Mouse (Mus musculus) adrenal gland, postnatal 4 days (tissue): ENCODE data around the gene Ryr1. TPM values are rescaled to one million over a fixed set of nuclear protein-coding genes. Genes with fewer than 3 reads are reported as not detected.

Experiments
- DNase-seq, 2 experiments: peaks; one replicate each; pipeline ENCODE4 v3.0.0; 2021 to 2022; ENCODE audit warnings: low spot score in 2 of 2, mixed read lengths in 2 of 2
- total RNA-seq, 2 experiments: library from RNA; stranded (reverse); gene quantifications; 2 replicates each; pipeline ENCODE4 v1.2.3; 2021

Ryr1 gene
- total RNA-seq, 2 experiments from 2014 or later = 5.9 to 15.1 TPM

- DNase-seq = peak; percentile 57 to 67
These were observed 85.4 kb downstream of the Ryr1 start for GRCm38 (mm10) chr7:29039604-29039984.

GRCm38 (mm10) chr7:29037261-29037660, 87.7 kb downstream of the Ryr1 start:
- DNase-seq = no peak

GRCm38 (mm10) chr7:29032685-29033084, 92.3 kb downstream of the Ryr1 start:
- DNase-seq = no peak

- no peak for DNase-seq
These were observed 93.3 kb downstream of the Ryr1 start for GRCm38 (mm10) chr7:29031641-29032040.

- DNase-seq = no peak
These were observed 95.0 kb downstream of the Ryr1 start for GRCm38 (mm10) chr7:29029690-29030656.

- no peak for DNase-seq
These were observed 96.2 kb downstream of the Ryr1 start for GRCm38 (mm10) chr7:29028761-29029160.

GRCm38 (mm10) chr7:29026811-29027210, 98.2 kb downstream of the Ryr1 start:
- no peak for DNase-seq

- no peak for DNase-seq
These were observed 98.8 kb downstream of the Ryr1 start for GRCm38 (mm10) chr7:29026195-29026594.

GRCm38 (mm10) chr7:29025566-29025965, 99.4 kb downstream of the Ryr1 start:
- DNase-seq = no peak

- no peak for DNase-seq
These were observed 101.5 kb downstream of the Ryr1 start for GRCm38 (mm10) chr7:29023514-29023913.

GRCm38 (mm10) chr7:29022479-29022878, 102.5 kb downstream of the Ryr1 start:
- no peak for DNase-seq

- no peak for DNase-seq
These were observed 105.3 kb downstream of the Ryr1 start for GRCm38 (mm10) chr7:29019447-29020220.

GRCm38 (mm10) chr7:29017222-29017621, 107.8 kb downstream of the Ryr1 start:
- DNase-seq = no peak

GRCm38 (mm10) chr7:29016440-29016839, 108.5 kb downstream of the Ryr1 start:
- DNase-seq = no peak

- no peak for DNase-seq
These were observed 110.0 kb downstream of the Ryr1 start for GRCm38 (mm10) chr7:29014984-29015383.

- DNase-seq = no peak
These were observed 116.3 kb downstream of the Ryr1 start for GRCm38 (mm10) chr7:29008714-29009113.

- DNase-seq = no peak
These were observed 116.8 kb downstream of the Ryr1 start for GRCm38 (mm10) chr7:29008171-29008570.

- no peak for DNase-seq
These were observed 117.5 kb downstream of the Ryr1 start for GRCm38 (mm10) chr7:29007224-29008101.

GRCm38 (mm10) chr7:29000651-29001605, 124.1 kb downstream of the Ryr1 start:
- DNase-seq = peak in 1 of 2 experiments; percentile 29

GRCm38 (mm10) chr7:28993402-28993801, 131.6 kb downstream of the Ryr1 start:
- DNase-seq = no peak
